Mouse (Mus musculus) frontal cortex, adult 2 months (tissue): ENCODE measurements around the gene Gm11032. TPM values are rescaled to one million over a fixed set of nuclear protein-coding genes. Genes with fewer than 3 reads are reported as not detected.
"Not testable (repeated sequence)": the region's sequence is repeated elsewhere in the genome, so short reads cannot be mapped to it uniquely, and the experiment has no call there.

Experiments used
- DNase-seq, 2 experiments: peaks; one replicate each; pipeline ENCODE4 v3.0.0; 2022; ENCODE audit warnings: low spot score in 1 of 2; ENCODE audit errors: extremely low spot score in 1 of 2
- polyA plus RNA-seq: library from polyadenylated mRNA; depleted of rRNA; stranded (reverse); fragments of >200 nt; gene quantifications from 2 replicates; pipeline ENCODE4 v1.2.3, GENCODE M21; 2012; rRNA removed

Gene Gm11032
- polyA plus RNA-seq = not detected in 2 replicates

GRCm38 (mm10) chr11:4620017-4620485 is at the start of gene Gm11032:
Gm11032 (plus strand) TSS chr11:4620067.
- peak in 1 of 2 experiments; percentile 46 for DNase-seq

GRCm38 (mm10) chr11:4571491-4571901 is 48.4 kb upstream of the Gm11032 start:
- DNase-seq = peak in 1 of 2 experiments; percentile 52

- not testable (repeated sequence) for DNase-seq
Observed at GRCm38 (mm10) chr11:4576090-4576732, 43.7 kb upstream of the Gm11032 start.

- no peak for DNase-seq
Observed at GRCm38 (mm10) chr11:4577079-4577478, 42.8 kb upstream of the Gm11032 start.

GRCm38 (mm10) chr11:4578682-4579081 is 41.2 kb upstream of the Gm11032 start:
- DNase-seq = peak; percentile 28 to 82

GRCm38 (mm10) chr11:4591811-4592210 is 28.1 kb upstream of the Gm11032 start:
- DNase-seq = no peak

- no peak for DNase-seq
Observed at GRCm38 (mm10) chr11:4593491-4593848, 26.4 kb upstream of the Gm11032 start.

GRCm38 (mm10) chr11:4593849-4594607 is 25.8 kb upstream of the Gm11032 start:
- DNase-seq = peak in 1 of 2 experiments; percentile 17

GRCm38 (mm10) chr11:4594608-4595500 is 25.0 kb upstream of the Gm11032 start, which contains the start of gene Mtmr3:
Mtmr3 (minus strand) TSS chr11:4594863.
- DNase-seq = peak; percentile 74 to 92

GRCm38 (mm10) chr11:4598411-4598810 is 21.5 kb upstream of the Gm11032 start:
- no peak for DNase-seq

- no peak for DNase-seq
Observed at GRCm38 (mm10) chr11:4599916-4600315, 20.0 kb upstream of the Gm11032 start.

GRCm38 (mm10) chr11:4601890-4602289 is 18.0 kb upstream of the Gm11032 start:
- no peak for DNase-seq

GRCm38 (mm10) chr11:4602691-4603441 is 17.0 kb upstream of the Gm11032 start:
- DNase-seq = no peak

GRCm38 (mm10) chr11:4604441-4604840 is 15.4 kb upstream of the Gm11032 start:
- no peak for DNase-seq

- no peak for DNase-seq
Observed at GRCm38 (mm10) chr11:4605414-4605813, 14.5 kb upstream of the Gm11032 start.

GRCm38 (mm10) chr11:4606541-4606940 is 13.3 kb upstream of the Gm11032 start:
- no peak for DNase-seq

GRCm38 (mm10) chr11:4611904-4612303 is 8.0 kb upstream of the Gm11032 start:
- no peak for DNase-seq

- peak in 1 of 2 experiments; percentile 14 for DNase-seq
Observed at GRCm38 (mm10) chr11:4620501-4621108, 738 bp downstream of the Gm11032 start.

- DNase-seq = no peak
Observed at GRCm38 (mm10) chr11:4621866-4622265, 2.0 kb downstream of the Gm11032 start.
